Mouse (Mus musculus): ENCODE measurements around the gene 1700023F06Rik. TPM values are rescaled to one million over a fixed set of nuclear protein-coding genes. Genes with fewer than 3 reads are reported as not detected.

Gene 1700023F06Rik
- polyA plus RNA-seq, 1 experiment from 2014 or later: 1.9 TPM

DNA sequence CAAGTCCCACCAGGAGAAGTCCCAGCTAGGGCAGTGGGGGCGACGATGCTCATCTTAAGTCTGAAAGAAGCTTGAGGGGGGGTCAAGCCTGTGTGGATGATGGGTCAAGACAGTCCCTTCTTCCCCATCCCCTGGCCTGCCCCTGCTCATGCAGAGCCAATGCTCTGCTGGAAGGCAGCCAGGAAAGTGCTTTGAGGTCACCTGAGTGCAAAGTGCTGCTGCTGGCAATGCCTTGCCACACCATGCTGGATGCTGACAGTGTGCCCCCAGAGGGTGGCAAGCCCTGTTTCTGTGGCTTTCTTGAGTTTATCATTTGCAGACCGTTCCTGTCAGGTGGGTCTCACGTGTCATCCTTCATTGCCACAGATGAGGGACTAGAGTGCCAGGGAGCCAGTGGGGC is 11.6 kb upstream of the 1700023F06Rik start:
- no peak for ATAC-seq (replicated peaks)

DNA sequence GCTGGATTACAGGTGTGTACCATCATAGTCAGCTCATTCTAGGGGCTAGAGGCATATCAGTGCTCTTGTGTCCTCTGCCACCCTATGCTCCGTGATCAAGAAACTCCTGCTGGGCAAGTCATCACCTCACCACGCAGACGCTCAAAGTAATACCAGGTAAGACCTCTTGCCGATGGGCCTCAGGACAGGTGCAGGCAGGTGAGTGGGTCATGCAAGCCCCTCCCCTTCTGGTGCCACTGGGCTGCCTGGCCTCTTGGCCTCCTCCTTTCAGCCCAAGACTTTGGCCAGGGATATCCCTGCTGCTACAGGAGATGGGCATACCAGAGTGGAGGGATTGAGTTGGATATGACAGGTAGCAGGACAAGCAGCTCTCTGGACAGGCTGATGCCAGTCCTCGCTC is 10.9 kb upstream of the 1700023F06Rik start:
- no peak for ATAC-seq (replicated peaks)
- Histone ChIP-seq H3K27ac (no peak overlapping the region), H3K9me3 (no peaks in the 10 kb centered on the region), H3K9ac (no peak overlapping the region), H3K36me3 (replicated peaks) (peaks cover 4% of the 10 kb centered on the region; the same call in 1 of the 2 replicates), H3K27me3 (replicated peaks) (0 out of 2 replicates have a peak, but pooled peaks cover 2% of the 10 kb centered on the region), H3K4me2 (no peak overlapping the region), H3K4me1 (peaks cover 4% of the 10 kb centered on the region; the same call in 1 of the 2 replicates), H3K4me3 (no peak overlapping the region)
- WGBS: 90% methylated on average over 5 of the region's 5 CpGs

More for the DNA sequence above, 11.6 kb upstream of the 1700023F06Rik start:
- Histone ChIP-seq H3K4me3 (no peak overlapping the region), H3K4me1 (peaks cover 4% of the 10 kb centered on the region; the same call in 1 of the 2 replicates), H3K4me2 (no peak overlapping the region), H3K9me3 (no peaks in the 10 kb centered on the region), H3K36me3 (replicated peaks) (peaks cover 6% of the 10 kb centered on the region; the same call in 1 of the 2 replicates), H3K27me3 (replicated peaks) (0 out of 2 replicates have a peak, but pooled peaks cover 2% of the 10 kb centered on the region), H3K9ac (no peak overlapping the region), H3K27ac (no peak overlapping the region)
- 81% methylated on average over 4 of the region's 4 CpGs for WGBS

DNA sequence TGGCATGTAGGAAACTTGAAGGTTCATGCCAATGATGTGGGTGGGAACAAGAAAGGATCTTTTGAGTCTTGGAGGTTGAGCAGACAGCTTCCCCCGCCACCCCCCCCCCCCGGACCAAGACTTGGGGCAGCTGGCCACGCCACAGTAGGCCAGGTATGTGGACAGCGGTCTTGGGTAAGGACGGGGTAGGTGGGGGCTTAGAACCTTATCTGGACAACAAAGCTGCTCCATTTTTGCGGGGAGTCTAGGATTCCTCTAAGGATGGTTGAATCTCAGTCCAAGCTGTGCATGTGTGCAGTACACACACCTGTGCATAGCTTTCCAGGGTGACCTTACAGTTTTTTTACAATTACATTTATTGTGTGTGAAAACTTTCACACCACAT is 10.2 kb upstream of the 1700023F06Rik start:
- Histone ChIP-seq H3K27ac (peak overlapping the region; percentile 66), H3K4me2 (peak overlapping the region; percentile 93), H3K36me3 (replicated peaks) (peaks cover 4% of the 10 kb centered on the region; the same call in 1 of the 2 replicates), H3K9ac (peak overlapping the region; percentile 54), H3K27me3 (replicated peaks) (0 out of 2 replicates have a peak, but pooled peaks cover 2% of the 10 kb centered on the region), H3K4me3 (peak overlapping the region; percentile 53), H3K4me1 (peaks cover 4% of the 10 kb centered on the region; the same call in 1 of the 2 replicates), H3K9me3 (no peaks in the 10 kb centered on the region)
- WGBS: 18% methylated on average over 6 of the region's 6 CpGs
- ATAC-seq (replicated peaks): peak; percentile 44

GRCm38 (mm10) chr11:103217790-103218516 is 9.6 kb upstream of the 1700023F06Rik start, which contains the start of gene Spata32:
Spata32 (minus strand) TSS chr11:103218432.
- Histone ChIP-seq H3K4me3 (peak within 1 kb of the TSS; percentile 53), H3K36me3 (replicated peaks) (peaks cover 4% of the 10 kb centered on the region; the same call in 1 of the 2 replicates), H3K4me2 (peak within 1 kb of the TSS; percentile 93), H3K27me3 (replicated peaks) (0 out of 2 replicates have a peak, but pooled peaks cover 2% of the 10 kb centered on the region), H3K4me1 (peaks cover 4% of the 10 kb centered on the region; the same call in 1 of the 2 replicates), H3K9me3 (no peaks in the 10 kb centered on the region), H3K9ac (peak within 1 kb of the TSS; percentile 54), H3K27ac (peak within 1 kb of the TSS; percentile 66)
- under 1% methylated on average over 45 of the region's 45 CpGs for WGBS
- ATAC-seq (replicated peaks): peak; percentile 93

DNA sequence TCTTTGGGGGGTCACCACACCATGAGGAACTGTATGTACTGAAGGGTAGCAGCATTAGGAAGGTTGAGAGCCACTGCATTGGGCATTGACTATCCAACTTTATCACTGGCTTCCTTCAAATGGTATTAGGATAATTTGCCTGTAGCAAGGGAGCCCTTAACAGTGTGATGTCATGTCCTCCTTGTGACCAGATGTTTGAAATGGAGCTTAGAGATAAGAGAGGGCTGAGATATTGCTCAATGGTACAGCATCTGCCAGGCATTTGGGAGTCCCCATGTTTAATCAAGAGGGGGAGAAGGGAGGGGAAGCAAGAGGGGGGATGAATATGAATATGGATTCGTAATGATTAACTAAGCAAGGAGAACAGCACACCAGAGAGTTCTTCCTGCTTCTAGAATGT is 7.0 kb upstream of the 1700023F06Rik start:
- H3K9me3 ChIP-seq: no peaks in the 10 kb centered on the region
- whole genome bisulfite sequencing: 85% methylated on average over 1 of the region's 1 CpGs
- H3K27ac ChIP-seq: no peak overlapping the region
- peaks cover 4% of the 10 kb centered on the region; the same call in 1 of the 2 replicates for H3K4me1 ChIP-seq
- 0 out of 2 replicates have a peak, but pooled peaks cover 2% of the 10 kb centered on the region for H3K27me3 ChIP-seq (replicated peaks)
- no peak overlapping the region for H3K4me2 ChIP-seq
- no peak overlapping the region for H3K4me3 ChIP-seq
- H3K36me3 ChIP-seq (replicated peaks): peaks cover 2% of the 10 kb centered on the region; the same call in 1 of the 2 replicates
- ATAC-seq (replicated peaks): no peak
- H3K9ac ChIP-seq: no peak overlapping the region

GRCm38 (mm10) chr11:103213712-103214111 is 5.4 kb upstream of the 1700023F06Rik start:
- H3K4me2 ChIP-seq: no peak overlapping the region
- H3K4me3 ChIP-seq: no peak overlapping the region
- no peaks in the 10 kb centered on the region for H3K9me3 ChIP-seq
- WGBS: 85% methylated on average over 5 of the region's 5 CpGs
- no peak for ATAC-seq (replicated peaks)
- no peaks in the 10 kb centered on the region for H3K36me3 ChIP-seq (replicated peaks)
- no peaks in the 10 kb centered on the region for H3K27me3 ChIP-seq (replicated peaks)
- no peak overlapping the region for H3K27ac ChIP-seq
- H3K4me1 ChIP-seq: peaks cover 4% of the 10 kb centered on the region; the same call in 1 of the 2 replicates
- no peak overlapping the region for H3K9ac ChIP-seq

GRCm38 (mm10) chr11:103210291-103210690 is 1.9 kb upstream of the 1700023F06Rik start:
- Histone ChIP-seq H3K27me3 (replicated peaks) (no peaks in the 10 kb centered on the region), H3K36me3 (replicated peaks) (no peaks in the 10 kb centered on the region), H3K4me1 (no peaks in the 10 kb centered on the region), H3K9me3 (no peaks in the 10 kb centered on the region), H3K27ac (no peak overlapping the region), H3K9ac (no peak overlapping the region), H3K4me2 (no peak overlapping the region), H3K4me3 (no peak overlapping the region)
- no peak for ATAC-seq (replicated peaks)
- WGBS: 73% methylated on average over 8 of the region's 8 CpGs

- Histone ChIP-seq H3K9me3 (no peaks in the 10 kb centered on the region), H3K4me3 (no peak overlapping the region), H3K36me3 (replicated peaks) (no peaks in the 10 kb centered on the region), H3K4me2 (no peak overlapping the region), H3K9ac (no peak overlapping the region), H3K27ac (no peak overlapping the region), H3K4me1 (peaks cover 6% of the 10 kb centered on the region), H3K27me3 (replicated peaks) (no peaks in the 10 kb centered on the region)
- no peak for ATAC-seq (replicated peaks)
- 95% methylated on average over 6 of the region's 6 CpGs for WGBS
Measured at GRCm38 (mm10) chr11:103206203-103206602, 2.2 kb downstream of the 1700023F06Rik start.

DNA sequence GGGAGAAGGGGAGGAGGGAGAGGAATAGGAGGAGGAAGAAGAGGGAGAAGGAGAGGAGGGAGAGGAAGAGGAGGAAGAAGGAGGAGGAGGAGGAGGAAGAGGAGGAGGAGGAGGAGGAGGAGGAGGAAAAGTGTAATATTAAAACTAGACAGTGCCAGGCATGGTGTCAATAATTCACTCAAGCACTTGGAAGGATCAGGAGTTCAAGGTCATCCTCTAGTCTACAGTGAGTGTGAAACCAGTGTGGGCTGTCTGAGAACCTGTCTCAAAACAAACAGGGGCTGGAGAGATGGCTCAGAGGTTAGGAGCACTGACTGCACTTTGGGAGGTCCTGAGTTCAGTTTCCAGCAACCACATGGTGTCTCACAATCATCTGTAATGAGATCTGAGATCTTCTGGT is 6.0 kb downstream of the 1700023F06Rik start:
- no peaks in the 10 kb centered on the region for H3K9me3 ChIP-seq

GRCm38 (mm10) chr11:103201664-103202063 is 6.7 kb downstream of the 1700023F06Rik start:
- no peak overlapping the region for H3K4me3 ChIP-seq
- H3K36me3 ChIP-seq (replicated peaks): no peaks in the 10 kb centered on the region
- H3K27ac ChIP-seq: no peak overlapping the region
- peaks cover 25% of the 10 kb centered on the region for H3K4me1 ChIP-seq
- no peak overlapping the region for H3K4me2 ChIP-seq
- no peak overlapping the region for H3K9ac ChIP-seq
- no peaks in the 10 kb centered on the region for H3K9me3 ChIP-seq
- H3K27me3 ChIP-seq (replicated peaks): peaks cover 40% of the 10 kb centered on the region
- 20% methylated on average over 6 of the region's 6 CpGs for WGBS
- ATAC-seq (replicated peaks): peak; percentile 55; the same call in 1 of the 2 replicates

More for the DNA sequence above, 6.0 kb downstream of the 1700023F06Rik start:
- Histone ChIP-seq H3K36me3 (replicated peaks) (no peaks in the 10 kb centered on the region), H3K4me3 (no peak overlapping the region), H3K27me3 (replicated peaks) (peaks cover 33% of the 10 kb centered on the region), H3K4me2 (no peak overlapping the region), H3K4me1 (peaks cover 25% of the 10 kb centered on the region), H3K9ac (no peak overlapping the region), H3K27ac (no peak overlapping the region)
- no peak for ATAC-seq (replicated peaks)

DNA sequence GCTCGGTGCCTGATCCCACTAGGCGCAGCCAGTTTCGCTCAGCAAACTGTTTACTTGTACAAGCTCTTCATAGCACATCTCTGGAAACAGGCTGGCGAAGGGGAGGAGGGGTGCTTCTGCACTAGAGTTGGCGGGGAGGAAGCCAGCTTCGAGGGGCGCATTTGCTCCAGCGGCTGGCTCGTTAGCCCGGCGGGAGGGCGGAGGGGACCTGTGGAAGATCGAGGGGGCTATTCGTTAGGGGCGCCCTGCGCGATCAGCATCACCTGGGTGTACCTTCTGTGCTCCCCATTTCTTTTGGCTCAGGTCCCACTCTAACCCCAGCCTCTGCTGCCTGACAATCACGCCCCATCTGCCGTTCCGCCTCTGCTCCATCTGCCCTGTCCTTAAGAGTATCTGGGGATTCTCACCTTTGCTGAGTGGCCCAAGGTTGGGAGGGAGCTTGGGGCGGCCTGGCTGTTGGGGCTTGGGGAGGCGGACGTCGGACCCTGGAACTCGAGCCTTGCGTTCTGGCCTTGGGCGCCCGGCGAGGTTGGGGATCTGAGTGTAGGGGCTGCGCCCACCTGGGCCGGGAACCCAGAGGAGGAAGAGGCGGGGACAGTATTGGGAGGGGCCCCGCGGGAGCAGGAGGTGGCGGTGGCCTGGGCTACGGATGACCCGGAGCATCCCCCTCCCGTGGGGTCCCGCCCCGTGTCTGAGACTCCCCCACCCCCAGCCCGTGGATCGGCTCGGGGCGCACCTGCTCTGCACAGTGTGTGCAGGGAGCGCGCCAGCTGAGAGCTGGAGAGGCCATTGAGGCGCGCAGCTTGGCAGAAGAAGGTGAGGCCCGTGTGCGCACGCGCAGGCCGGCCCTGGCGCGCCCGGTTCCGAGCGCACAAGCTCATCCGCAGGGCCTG is 9.2 kb downstream of the 1700023F06Rik start:
- H3K4me2 ChIP-seq: peak overlapping the region; percentile 98
- H3K4me3 ChIP-seq: peak overlapping the region; percentile 55
- 2% methylated on average over 59 of the region's 59 CpGs for WGBS
- H3K27me3 ChIP-seq (replicated peaks): peaks cover 63% of the 10 kb centered on the region
- H3K4me1 ChIP-seq: peaks cover 25% of the 10 kb centered on the region
- H3K9ac ChIP-seq: peak overlapping the region; percentile 78
- no peak overlapping the region for H3K27ac ChIP-seq
- 0 out of 2 replicates have a peak, but pooled peaks cover 4% of the 10 kb centered on the region for H3K36me3 ChIP-seq (replicated peaks)
- peak; percentile 80 for ATAC-seq (replicated peaks)
- H3K9me3 ChIP-seq: no peaks in the 10 kb centered on the region

DNA sequence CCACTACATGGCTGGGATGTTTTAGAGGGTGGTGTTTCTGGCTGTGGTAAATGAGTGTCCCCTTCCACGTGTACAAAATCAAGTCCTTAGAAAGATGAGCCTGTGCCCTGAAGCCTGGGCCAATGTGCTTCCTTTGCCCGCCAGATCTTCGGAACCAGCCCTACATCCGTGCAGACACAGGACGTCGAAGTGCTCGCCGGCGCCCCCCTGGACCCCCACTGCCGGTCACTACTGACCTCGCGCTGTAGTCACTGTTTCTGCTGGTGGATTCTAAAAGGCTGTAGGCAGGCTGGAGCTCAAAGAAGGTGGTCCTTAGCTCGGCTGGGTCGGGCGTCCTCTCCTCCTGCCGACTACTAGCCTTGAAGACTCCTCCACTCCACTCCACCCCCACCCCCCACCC is 10.0 kb downstream of the 1700023F06Rik start:
- Histone ChIP-seq H3K4me3 (peak overlapping the region; percentile 55), H3K4me2 (peak overlapping the region; percentile 98), H3K36me3 (replicated peaks) (0 out of 2 replicates have a peak, but pooled peaks cover 4% of the 10 kb centered on the region), H3K9me3 (no peaks in the 10 kb centered on the region), H3K4me1 (peaks cover 26% of the 10 kb centered on the region), H3K27ac (no peak overlapping the region), H3K27me3 (replicated peaks) (peaks cover 71% of the 10 kb centered on the region), H3K9ac (no peak overlapping the region)
- ATAC-seq (replicated peaks): no peak
- 3% methylated on average over 16 of the region's 16 CpGs for WGBS

All from midbrain, embryonic 15.5 days (tissue).